Mouse (Mus musculus) liver, adult 2 months (tissue): ENCODE results near the gene Itga1.

Experiments
- CTCF ChIP-seq: fragments of 200-500 bp; IDR thresholded peaks from 2 replicates; pipeline ENCODE4 v1.5.1; 2011; ENCODE audit warnings: low read depth, low read length, control low read depth
- POLR2A ChIP-seq: fragments of 200-500 bp; IDR thresholded peaks from 2 replicates; pipeline ENCODE4 v1.6.1; 2011; ENCODE audit warnings: low read length, control low read depth; ENCODE audit not compliant: insufficient read depth; ENCODE audit errors: extremely low read depth

DNA sequence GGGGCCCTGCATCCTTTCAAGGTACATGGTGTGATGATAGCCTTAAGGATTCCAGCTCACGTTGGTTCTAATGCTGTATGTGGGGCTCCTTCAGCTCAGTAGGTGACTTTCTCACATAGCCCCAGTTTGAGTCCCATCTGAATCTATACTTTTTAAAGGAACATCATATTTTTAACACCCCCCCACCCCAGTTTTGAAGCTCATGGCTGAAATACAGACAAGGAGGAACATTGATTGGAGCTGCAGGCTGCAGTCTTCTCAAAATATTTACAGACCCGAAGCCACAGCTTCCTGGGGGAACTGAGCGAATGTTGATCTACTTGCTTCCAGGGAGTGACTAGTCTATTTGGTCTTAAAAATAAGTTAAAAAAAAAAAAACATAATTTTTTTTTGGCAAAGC, 98.9 kb downstream of the Itga1 start:
- TF ChIP-seq CTCF (no peak), POLR2A (no peak)
